Mouse (Mus musculus) C2C12 (cell line): Measurements from ENCODE around the gene Nde1. TPM values are rescaled to one million over a fixed set of nuclear protein-coding genes. Genes with fewer than 3 reads are reported as not detected.

ENCODE experiments used
- H3K27me3 ChIP-seq: one replicate; pipeline ENCODE4 v1.6.1; 2011; ENCODE audit not compliant: control insufficient read depth, insufficient read depth, insufficient read length
- H3K36me3 ChIP-seq: one replicate; pipeline ENCODE4 v1.6.1; 2011; ENCODE audit not compliant: control insufficient read depth, insufficient read depth
- H3K4me3 ChIP-seq: one replicate; pipeline ENCODE4 v1.5.1; 2011; ENCODE audit warnings: mild to moderate bottlenecking, control low read depth; ENCODE audit not compliant: poor library complexity, insufficient read depth, severe bottlenecking
- H3K79me2 ChIP-seq: one replicate; pipeline ENCODE4 v1.6.1; 2011; ENCODE audit not compliant: control insufficient read depth, insufficient read depth
- H3K79me3 ChIP-seq: one replicate; pipeline ENCODE4 v1.6.1; 2011; ENCODE audit warnings: low read depth, control low read depth
- H3ac ChIP-seq: one replicate; pipeline ENCODE3; 2011; ENCODE audit warnings: low read depth; ENCODE audit not compliant: control insufficient read depth, insufficient read length
- CEBPB ChIP-seq: IDR thresholded peaks from one replicate; pipeline ENCODE4 v1.6.1; 2011; ENCODE audit warnings: low read depth, mild to moderate bottlenecking, control low read depth, moderate library complexity
- CTCF ChIP-seq: IDR thresholded peaks from one replicate; pipeline ENCODE4 v1.5.1; 2011; ENCODE audit not compliant: control insufficient read depth, insufficient read depth, insufficient read length
- FOSL1 ChIP-seq: IDR thresholded peaks from one replicate; pipeline ENCODE4 v1.8.0; 2011; ENCODE audit warnings: mild to moderate bottlenecking, low read length; ENCODE audit not compliant: poor library complexity, insufficient read depth, severe bottlenecking
- MAX ChIP-seq: IDR thresholded peaks from one replicate; pipeline ENCODE4 v1.6.1; 2011; ENCODE audit warnings: mild to moderate bottlenecking, control low read depth
- MYOD1 ChIP-seq: IDR thresholded peaks from one replicate; pipeline ENCODE4 v1.6.1; 2011; ENCODE audit warnings: low read depth; ENCODE audit not compliant: control insufficient read depth, insufficient read length
- MYOG ChIP-seq: IDR thresholded peaks from one replicate; pipeline ENCODE4 v1.6.1; 2011; ENCODE audit not compliant: control insufficient read depth, insufficient read length; ENCODE audit errors: extremely low read depth
- USF1 ChIP-seq: IDR thresholded peaks from one replicate; pipeline ENCODE4 v1.6.1; 2011; ENCODE audit warnings: low read depth, mild to moderate bottlenecking, control low read depth, moderate library complexity
- polyA plus RNA-seq: library from polyadenylated mRNA; unstranded; fragments of >200 nt; fragmentation: generic; extraction: Trizol; gene quantifications from one replicate; pipeline ENCODE4 v1.2.1, GENCODE M21; 2012; ENCODE audit warnings: missing spikeins

Nde1 gene
- polyA plus RNA-seq, 1 experiment, result 68.6 TPM

GRCm38 (mm10) chr16:14156312-14156711 lies 6.8 kb upstream of the Nde1 start:
- Histone ChIP-seq H3ac (no peak overlapping the region), H3K27me3 (no peaks in the 10 kb centered on the region), H3K79me3 (peaks cover 28% of the 10 kb centered on the region), H3K79me2 (peaks cover 46% of the 10 kb centered on the region), H3K4me3 (no peak overlapping the region), H3K36me3 (peaks cover 19% of the 10 kb centered on the region)
- TF ChIP-seq MAX, result no peak
- no peak for TF ChIP-seq USF1
- TF ChIP-seq FOSL1, result no peak
- no peak for TF ChIP-seq CTCF
- no peak for TF ChIP-seq MYOG
- no peak for TF ChIP-seq CEBPB
- no peak for TF ChIP-seq MYOD1

GRCm38 (mm10) chr16:14158536-14158935 lies 4.5 kb upstream of the Nde1 start:
- peak overlapping the region; percentile 99 for H3ac ChIP-seq
- peaks cover 53% of the 10 kb centered on the region for H3K79me2 ChIP-seq
- TF ChIP-seq MAX (no peak), MYOD1 (no peak)
- peak overlapping the region; percentile 95 for H3K4me3 ChIP-seq
- no peaks in the 10 kb centered on the region for H3K27me3 ChIP-seq
- H3K79me3 ChIP-seq, result peaks cover 31% of the 10 kb centered on the region
- no peaks in the 10 kb centered on the region for H3K36me3 ChIP-seq

DNA sequence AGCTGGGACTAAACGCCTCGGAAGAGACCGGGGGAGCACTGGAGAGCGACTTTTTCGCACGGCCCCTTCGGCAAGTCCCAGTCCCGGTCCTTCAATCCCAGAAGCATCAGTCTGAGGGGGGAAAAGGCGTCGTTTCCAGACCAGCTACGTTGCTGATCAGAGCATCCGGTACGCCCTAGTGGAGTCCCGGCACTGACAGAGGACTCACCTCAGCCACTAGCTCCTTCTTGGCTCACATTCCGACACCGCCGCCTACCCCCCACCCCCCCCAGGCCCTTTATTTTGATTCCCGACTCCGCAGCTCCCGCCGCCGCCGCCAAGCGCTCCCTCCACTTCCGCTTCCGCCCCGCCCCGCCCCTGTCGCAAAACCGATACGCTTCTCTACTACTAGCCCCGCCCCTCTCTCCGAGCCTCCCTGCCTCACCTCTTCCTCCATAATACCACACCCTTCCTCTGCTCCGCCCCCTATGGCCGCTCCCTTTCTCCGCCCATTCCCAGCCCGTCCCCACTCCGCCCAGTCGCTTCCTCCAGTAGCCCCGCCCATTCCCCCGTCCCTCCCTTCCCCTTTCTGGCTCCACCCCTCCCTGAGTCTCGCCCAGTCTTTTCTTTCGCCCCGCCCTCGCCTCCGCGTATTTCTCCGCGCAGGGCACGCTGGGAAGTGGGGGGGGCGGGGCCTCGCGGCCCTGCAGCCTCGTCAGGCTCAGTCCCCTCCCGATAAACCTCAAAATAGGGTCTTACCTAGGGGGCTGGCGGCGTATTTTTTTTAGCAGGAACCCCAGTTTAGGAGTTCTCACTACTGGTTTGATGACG lies 3.9 kb upstream of the Nde1 start:
- H3K79me3 ChIP-seq, result peaks cover 37% of the 10 kb centered on the region
- H3ac ChIP-seq, result peak overlapping the region; percentile 99
- peaks cover 58% of the 10 kb centered on the region for H3K79me2 ChIP-seq
- no peaks in the 10 kb centered on the region for H3K36me3 ChIP-seq
- H3K27me3 ChIP-seq, result no peaks in the 10 kb centered on the region
- no peak for TF ChIP-seq MYOD1
- TF ChIP-seq MYOG, result no peak
- no peak for TF ChIP-seq USF1
- TF ChIP-seq CEBPB, result no peak
- peak; percentile 16 for TF ChIP-seq MAX
- no peak for TF ChIP-seq FOSL1
- TF ChIP-seq CTCF, result no peak
- peak overlapping the region; percentile 95 for H3K4me3 ChIP-seq

GRCm38 (mm10) chr16:14159746-14160131 lies 3.3 kb upstream of the Nde1 start:
- H3K79me2 ChIP-seq, result peaks cover 58% of the 10 kb centered on the region

DNA sequence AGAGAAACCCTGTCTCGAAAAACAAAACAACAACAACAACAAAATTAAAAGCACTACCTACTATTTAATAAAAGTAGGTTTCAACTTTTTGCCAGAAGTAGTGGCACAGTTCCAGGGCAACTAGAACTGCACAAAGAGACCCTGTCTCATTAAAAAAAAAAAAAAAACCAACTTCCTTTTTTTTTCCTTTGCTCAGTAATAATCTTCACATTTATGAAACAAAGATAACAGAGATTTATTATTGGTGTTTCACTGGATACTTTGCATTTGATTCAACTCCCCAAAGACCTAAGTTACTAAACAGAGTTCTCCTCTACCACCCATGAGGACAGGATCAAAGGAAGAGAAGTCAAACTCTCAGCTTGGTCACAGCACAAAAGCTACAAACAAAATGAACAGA lies 2.1 kb upstream of the Nde1 start:
- Histone ChIP-seq H3K27me3 (no peaks in the 10 kb centered on the region), H3K79me3 (peaks cover 47% of the 10 kb centered on the region), H3ac (no peak overlapping the region), H3K79me2 (peaks cover 59% of the 10 kb centered on the region), H3K4me3 (no peak overlapping the region), H3K36me3 (no peaks in the 10 kb centered on the region)
- no peak for TF ChIP-seq CEBPB

More at GRCm38 (mm10) chr16:14159746-14160131, 3.3 kb upstream of the Nde1 start:
- no peaks in the 10 kb centered on the region for H3K36me3 ChIP-seq
- H3K27me3 ChIP-seq, result no peaks in the 10 kb centered on the region
- TF ChIP-seq CEBPB (no peak), FOSL1 (no peak), CTCF (peak; percentile 26), MYOD1 (no peak), MYOG (no peak), MAX (peak; percentile 65), USF1 (peak; percentile 96)
- H3K79me3 ChIP-seq, result peaks cover 41% of the 10 kb centered on the region
- H3ac ChIP-seq, result peak overlapping the region; percentile 76
- peak overlapping the region; percentile 44 for H3K4me3 ChIP-seq

GRCm38 (mm10) chr16:14163731-14164130 lies 656 bp downstream of the Nde1 start:
- H3K79me3 ChIP-seq, result peaks cover 55% of the 10 kb centered on the region
- TF ChIP-seq USF1, result no peak
- no peak for TF ChIP-seq MYOG
- no peak for TF ChIP-seq CTCF
- TF ChIP-seq CEBPB, result no peak
- no peak for TF ChIP-seq MYOD1
- no peak for TF ChIP-seq MAX
- no peak for TF ChIP-seq FOSL1
- H3K4me3 ChIP-seq, result peak overlapping the region; percentile 58
- peaks cover 61% of the 10 kb centered on the region for H3K79me2 ChIP-seq
- H3ac ChIP-seq, result peak overlapping the region; percentile 94
- no peaks in the 10 kb centered on the region for H3K27me3 ChIP-seq
- H3K36me3 ChIP-seq, result peaks cover 13% of the 10 kb centered on the region
